Mouse (Mus musculus): ENCODE data around the gene Trappc6a.

DNA sequence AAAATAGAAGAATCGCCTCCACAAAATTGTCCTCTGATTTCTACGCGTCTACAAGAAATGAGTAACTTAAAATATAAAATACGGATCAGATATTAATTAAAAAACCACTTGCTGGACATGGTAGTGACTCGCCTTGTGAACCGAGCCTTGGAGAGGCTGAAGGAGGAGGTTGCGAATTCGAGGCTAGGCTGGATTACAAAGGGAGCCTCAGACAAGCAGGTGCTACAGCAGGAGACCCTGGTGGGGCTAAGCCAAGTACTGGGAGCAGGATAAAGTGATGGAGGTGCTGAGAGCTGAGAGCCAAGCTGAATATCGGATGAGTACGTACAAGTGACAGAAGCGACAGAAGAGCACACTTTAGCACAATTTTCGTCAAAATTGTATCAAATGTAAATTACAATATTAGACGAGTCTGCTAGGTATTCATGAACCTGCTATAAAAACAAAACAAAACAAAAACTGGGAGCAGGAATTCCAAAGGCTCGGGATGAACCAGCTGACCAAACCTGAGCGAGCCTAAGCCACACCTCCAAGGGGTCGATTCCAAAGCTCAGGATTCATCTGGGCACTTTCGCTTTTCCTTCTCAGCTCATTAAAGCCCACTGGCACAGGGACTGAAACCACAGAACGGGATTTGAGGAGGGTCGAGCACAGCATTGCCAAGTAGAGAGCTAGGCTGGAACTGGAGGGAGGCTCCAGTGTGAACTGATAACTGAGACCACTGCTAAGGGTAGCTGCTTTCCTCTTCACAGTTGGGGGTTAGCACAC, 54.6 kb downstream of the Trappc6a start, which contains the start of gene Ppp1r37:
- TF ChIP-seq CTCF (conservative IDR thresholded peaks at IDR 0.05 in 1 of 2, IDR thresholded peaks at IDR 0.05 in 1 of 2; ENCODE audit: low read depth in 2 of 2, low read length in 2 of 2) = no peak
- TF ChIP-seq NELFE (IDR thresholded peaks at IDR 0.05; ENCODE audit: low read depth, low read length) = no peak
- no peak for TF ChIP-seq USF2 (conservative IDR thresholded peaks at IDR 0.05; ENCODE audit: low read depth, low read length)
- TF ChIP-seq ELF1 (IDR thresholded peaks at IDR 0.05; ENCODE audit: low read depth, low read length) = no peak
- no peak for TF ChIP-seq ZNF384 (IDR thresholded peaks at IDR 0.05; ENCODE audit: low read depth, low read length)
- no peak for TF ChIP-seq JUN (IDR thresholded peaks at IDR 0.05; ENCODE audit: insufficient read depth, low read depth, low read length)
- TF ChIP-seq POLR2A (IDR thresholded peaks at IDR 0.05; ENCODE audit: low read depth, low read length) = no peak
- TF ChIP-seq EP300 (IDR thresholded peaks at IDR 0.05; ENCODE audit: low read length) = 0 out of 2 replicates have a peak, but pooled peaks have one; percentile 14
- TF ChIP-seq NRF1 (IDR thresholded peaks at IDR 0.05; ENCODE audit: low read depth, low read length) = no peak
